In genomic region chr3:22897651-22898050, GRCm38 (mm10) we compare ENCODE assay signal across 13 mouse cellular contexts.
DNase-seq lines count a peak whose midpoint lies in the region; ATAC-seq and TF ChIP-seq lines count a peak whose summit lies in the region.
"Had no signal": no experiment of that assay in that cellular context is flagged by ENCODE, and none has a peak within 500 bp of the region (broad histone marks: within the 10 kb centered on the region; RNA-seq: fewer than 3 reads in every experiment).

No protein-coding gene starts in this region.

- WGBS in limb, embryonic 11.5 days = 72% methylated on average over 2 of the region's 2 CpGs
- 66% methylated on average over 2 of the region's 2 CpGs for WGBS in limb, embryonic 10.5 days
- WGBS in forebrain, embryonic 13.5 days = 73% methylated on average over 2 of the region's 2 CpGs
- 66% methylated on average over 2 of the region's 2 CpGs for WGBS in midbrain, embryonic 14.5 days

- H3K36me3 ChIP-seq in limb, embryonic 11.5 days (ENCODE audit: control insufficient read depth, insufficient read depth, low read length) = no peaks in the 10 kb centered on the region
- H3K36me3 ChIP-seq in limb, embryonic 10.5 days = no peaks in the 10 kb centered on the region
- no peaks in the 10 kb centered on the region for H3K36me3 ChIP-seq in myocyte (ENCODE audit: control insufficient read depth, insufficient read depth)
- H3K36me3 ChIP-seq in forebrain, embryonic 13.5 days (ENCODE audit: poor library complexity, severe bottlenecking) = no peaks in the 10 kb centered on the region
- no peaks in the 10 kb centered on the region for H3K36me3 ChIP-seq in midbrain, embryonic 14.5 days (ENCODE audit: control insufficient read depth, insufficient read depth, low read length)
- H3K36me3 ChIP-seq: forebrain, embryonic 15.5 days; hindbrain, embryonic 12.5 days; neural tube, embryonic 13.5 days had no signal

- no peak overlapping the region for H3K4me3 ChIP-seq in limb, embryonic 11.5 days (ENCODE audit: low read depth, low read length)
- no peak overlapping the region for H3K4me3 ChIP-seq in limb, embryonic 10.5 days
- H3K4me3 ChIP-seq in myocyte = no peak overlapping the region
- H3K4me3 ChIP-seq in forebrain, embryonic 13.5 days = no peak overlapping the region
- H3K4me3 ChIP-seq in midbrain, embryonic 14.5 days (replicated peaks; ENCODE audit: low read depth, low read length) = no peak overlapping the region
- H3K4me3 ChIP-seq: forebrain, embryonic 15.5 days; heart, adult 2 months; hindbrain, embryonic 12.5 days; neural tube, embryonic 13.5 days had no signal

- no peaks in the 10 kb centered on the region for H3K9me3 ChIP-seq in limb, embryonic 11.5 days (ENCODE audit: control insufficient read depth, low read length)
- H3K9me3 ChIP-seq in limb, embryonic 10.5 days (replicated peaks) = no peaks in the 10 kb centered on the region
- H3K9me3 ChIP-seq in forebrain, embryonic 13.5 days (replicated peaks) = no peaks in the 10 kb centered on the region
- H3K9me3 ChIP-seq in midbrain, embryonic 14.5 days (ENCODE audit: control insufficient read depth, low read length) = no peaks in the 10 kb centered on the region
- H3K9me3 ChIP-seq: forebrain, embryonic 15.5 days; hindbrain, embryonic 12.5 days; neural tube, embryonic 13.5 days had no signal

- no peaks in the 10 kb centered on the region for H3K4me1 ChIP-seq in limb, embryonic 11.5 days (ENCODE audit: control insufficient read depth, insufficient read depth, low read length)
- no peaks in the 10 kb centered on the region for H3K4me1 ChIP-seq in limb, embryonic 10.5 days
- no peaks in the 10 kb centered on the region for H3K4me1 ChIP-seq in forebrain, embryonic 13.5 days
- H3K4me1 ChIP-seq in midbrain, embryonic 14.5 days (ENCODE audit: control insufficient read depth, insufficient read depth, low read length) = no peaks in the 10 kb centered on the region
- H3K4me1 ChIP-seq: forebrain, embryonic 15.5 days; hindbrain, embryonic 12.5 days; neural tube, embryonic 13.5 days had no signal

- TF ChIP-seq POLR2A in myocyte (IDR thresholded peaks at IDR 0.05; ENCODE audit: insufficient read length, low read depth) = no peak

- H3K27me3 ChIP-seq in limb, embryonic 11.5 days (ENCODE audit: control insufficient read depth, insufficient read depth, low read length) = no peaks in the 10 kb centered on the region
- H3K27me3 ChIP-seq in limb, embryonic 10.5 days (ENCODE audit: low read depth, poor library complexity, severe bottlenecking) = no peaks in the 10 kb centered on the region
- no peaks in the 10 kb centered on the region for H3K27me3 ChIP-seq in myocyte (ENCODE audit: control insufficient read depth, insufficient read depth, insufficient read length)
- H3K27me3 ChIP-seq in forebrain, embryonic 13.5 days = no peaks in the 10 kb centered on the region
- H3K27me3 ChIP-seq in midbrain, embryonic 14.5 days (ENCODE audit: control insufficient read depth, insufficient read depth, low read length) = no peaks in the 10 kb centered on the region
- H3K27me3 ChIP-seq: forebrain, embryonic 15.5 days; hindbrain, embryonic 12.5 days; neural tube, embryonic 13.5 days had no signal

- H3K79me2 ChIP-seq in myocyte (ENCODE audit: control insufficient read depth, insufficient read depth) = no peaks in the 10 kb centered on the region

- 0 out of 2 replicates have a peak, but pooled peaks have one; percentile 39 for ATAC-seq in limb, embryonic 11.5 days (ENCODE audit: insufficient number of reproducible peaks, low FRiP score, low TSS enrichment, low read depth)
- ATAC-seq in forebrain, embryonic 13.5 days = no peak
- ATAC-seq in midbrain, embryonic 14.5 days (ENCODE audit: low FRiP score, low TSS enrichment) = no peak
- ATAC-seq: forebrain, embryonic 15.5 days had no signal

- H3K4me2 ChIP-seq in limb, embryonic 11.5 days (ENCODE audit: low read depth, severe bottlenecking) = no peak overlapping the region
- no peak overlapping the region for H3K4me2 ChIP-seq in myocyte (ENCODE audit: low read depth)
- no peak overlapping the region for H3K4me2 ChIP-seq in forebrain, embryonic 13.5 days
- no peak overlapping the region for H3K4me2 ChIP-seq in midbrain, embryonic 14.5 days (ENCODE audit: low read length)
- H3K4me2 ChIP-seq: forebrain, embryonic 15.5 days; hindbrain, embryonic 12.5 days; neural tube, embryonic 13.5 days had no signal

- H3ac ChIP-seq in myocyte (ENCODE audit: control insufficient read depth, insufficient read length) = no peak overlapping the region

- no peak for DNase-seq in limb, embryonic 11.5 days (ENCODE audit: low spot score)
- DNase-seq in limb, embryonic 10.5 days (ENCODE audit: low spot score) = no peak
- peak; percentile 94 for DNase-seq in brain, adult 2 months (ENCODE audit: low read depth, low spot score)
- peak; percentile 83 for DNase-seq in cerebellum, adult 8-10 months
- DNase-seq in midbrain, embryonic 14.5 days = no peak
- DNase-seq: heart, adult 2 months; right cerebral cortex, postnatal 25 days had no signal

- H3K27ac ChIP-seq in limb, embryonic 11.5 days (replicated peaks; ENCODE audit: low read depth, low read length) = no peak overlapping the region
- H3K27ac ChIP-seq in limb, embryonic 10.5 days = no peak overlapping the region
- H3K27ac ChIP-seq in forebrain, embryonic 13.5 days = no peak overlapping the region
- no peak overlapping the region for H3K27ac ChIP-seq in midbrain, embryonic 14.5 days (replicated peaks; ENCODE audit: low read depth, low read length)
- H3K27ac ChIP-seq: forebrain, embryonic 15.5 days; heart, adult 2 months; hindbrain, embryonic 12.5 days; macrophage; neural tube, embryonic 13.5 days had no signal

- no peak overlapping the region for H3K9ac ChIP-seq in limb, embryonic 11.5 days (ENCODE audit: low read length)
- no peak overlapping the region for H3K9ac ChIP-seq in forebrain, embryonic 13.5 days
- no peak overlapping the region for H3K9ac ChIP-seq in midbrain, embryonic 14.5 days (replicated peaks; ENCODE audit: low read length)
- H3K9ac ChIP-seq: forebrain, embryonic 15.5 days; hindbrain, embryonic 12.5 days; neural tube, embryonic 13.5 days had no signal

TF ChIP-seq in myocyte, 11 proteins besides CTCF, POLR2A, EP300 and RAD21:
- TF ChIP-seq CEBPB (IDR thresholded peaks at IDR 0.05; ENCODE audit: insufficient read depth, poor library complexity, severe bottlenecking) = no peak
- TF ChIP-seq E2F4 (IDR thresholded peaks at IDR 0.05; ENCODE audit: insufficient read depth) = no peak
- TF ChIP-seq MYOG (IDR thresholded peaks at IDR 0.05; ENCODE audit: control insufficient read depth in 1 of 3, insufficient read depth in 1 of 3, insufficient read length in 2 of 3, low read depth in 2 of 3) = no peak
- no peak for TF ChIP-seq TCF12 (IDR thresholded peaks at IDR 0.05; ENCODE audit: insufficient read depth, poor library complexity, severe bottlenecking)
- peak; percentile 30 for TF ChIP-seq REST (IDR thresholded peaks at IDR 0.05; ENCODE audit: insufficient read depth, insufficient read length)
- TF ChIP-seq USF1 (IDR thresholded peaks at IDR 0.05; ENCODE audit: low read depth) = no peak
- TF ChIP-seq MYOD1 (IDR thresholded peaks at IDR 0.05; ENCODE audit: control insufficient read depth in 1 of 3, insufficient read length in 2 of 3, low read depth in 2 of 3) = no peak

Comparison
In these comparisons a context has a peak if more than half of its experiments do, and no peak if none do; other contexts are left out.
1. DNase-seq: peak in brain, adult 2 months (single experiment) and cerebellum, adult 8-10 months (single experiment); none in limb, embryonic 11.5 days (single experiment), limb, embryonic 10.5 days (single experiment) and midbrain, embryonic 14.5 days (single experiment).